Mouse (Mus musculus) gastrocnemius, postnatal 36 days (tissue): ENCODE measurements at regions not wholly inside any gene's neighbourhood (a gene's known extent, or its start where the extent isn't known, plus 50 kb on each side); places are given as distances from the start of the nearest gene placed in this dataset.

Source experiments
- DNase-seq, 2 experiments: peaks; one replicate each; pipeline ENCODE4 v3.0.0; 2022
- intact Hi-C: fragments of 180-260 bp; cut with DNase I; formaldehyde crosslinking; loops from one replicate; pipeline ENCODE4 v1.15.1; 2025

DNA sequence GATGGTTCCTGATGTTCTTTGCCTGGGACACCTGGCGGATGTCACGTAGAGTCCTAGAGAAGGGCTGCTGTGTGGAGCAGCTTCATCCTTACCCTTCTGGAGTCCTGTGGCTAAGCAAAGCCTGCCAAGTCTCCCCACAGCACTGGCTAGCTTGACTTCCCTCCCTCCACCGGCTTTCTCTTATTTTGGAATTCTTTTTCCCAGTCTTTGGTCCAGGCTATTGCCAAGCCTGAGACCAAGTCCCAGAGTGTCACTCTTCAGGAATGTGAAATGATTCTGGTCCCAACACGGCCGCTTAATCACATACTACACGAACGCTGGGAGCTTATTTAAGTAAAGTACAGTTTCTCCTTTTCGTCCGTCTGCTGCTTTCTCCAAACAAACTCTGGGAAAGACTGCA is 146.4 kb downstream of the Fndc1 start:
- peak in 1 of 2 experiments; percentile 23 for DNase-seq
- intact Hi-C loops = no loop called here

GRCm38 (mm10) chr17:7679786-7680185 is 147.3 kb downstream of the Fndc1 start:
- no peak for DNase-seq
- intact Hi-C loops = no loop called here

GRCm38 (mm10) chr17:7678898-7679297 is 148.2 kb downstream of the Fndc1 start:
- intact Hi-C loops = no loop called here
- DNase-seq = no peak

DNA sequence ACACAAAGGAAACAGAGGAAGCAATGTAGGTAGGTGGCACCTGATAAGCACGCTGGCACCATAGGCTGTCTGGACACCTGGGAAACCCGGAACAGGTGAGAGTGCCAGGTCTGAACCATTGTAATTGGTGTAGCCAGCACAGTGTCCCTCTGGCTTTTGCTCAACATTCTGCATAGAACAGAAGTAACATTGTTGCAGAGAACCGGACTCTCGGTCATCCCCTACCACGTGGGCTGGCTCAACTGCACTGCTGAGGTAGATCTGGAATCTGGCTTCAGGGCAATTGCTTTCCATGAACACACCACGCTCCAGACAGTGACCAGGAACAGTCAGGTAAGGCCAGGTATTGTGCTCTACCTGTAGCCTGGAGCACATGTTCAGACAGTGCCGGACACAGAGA is 149.3 kb downstream of the Fndc1 start:
- no peak for DNase-seq
- intact Hi-C loops = no loop called here

DNA sequence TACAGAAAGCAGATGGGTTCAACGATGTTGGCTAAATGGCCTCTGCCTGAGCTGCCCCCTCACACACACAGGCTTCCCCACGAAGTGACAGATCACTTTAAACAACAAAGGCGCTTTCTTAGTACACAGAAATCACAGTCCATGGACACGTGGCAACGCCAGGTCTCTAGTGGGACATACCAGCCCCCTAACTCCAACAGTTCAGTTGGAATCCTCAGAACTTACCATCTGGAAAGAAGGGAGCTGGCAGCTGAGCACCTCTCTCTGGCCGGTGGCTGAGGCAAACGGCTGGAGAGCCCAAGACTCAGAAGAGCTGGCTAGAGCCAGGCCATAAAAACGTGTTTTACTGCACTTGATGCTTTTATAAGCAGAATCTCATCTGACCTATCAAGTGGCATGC is 149.8 kb downstream of the Fndc1 start:
- DNase-seq = no peak
- intact Hi-C loops = no loop called here

GRCm38 (mm10) chr17:7676776-7677175 is 150.3 kb downstream of the Fndc1 start:
- intact Hi-C loops = no loop called here
- no peak for DNase-seq

DNA sequence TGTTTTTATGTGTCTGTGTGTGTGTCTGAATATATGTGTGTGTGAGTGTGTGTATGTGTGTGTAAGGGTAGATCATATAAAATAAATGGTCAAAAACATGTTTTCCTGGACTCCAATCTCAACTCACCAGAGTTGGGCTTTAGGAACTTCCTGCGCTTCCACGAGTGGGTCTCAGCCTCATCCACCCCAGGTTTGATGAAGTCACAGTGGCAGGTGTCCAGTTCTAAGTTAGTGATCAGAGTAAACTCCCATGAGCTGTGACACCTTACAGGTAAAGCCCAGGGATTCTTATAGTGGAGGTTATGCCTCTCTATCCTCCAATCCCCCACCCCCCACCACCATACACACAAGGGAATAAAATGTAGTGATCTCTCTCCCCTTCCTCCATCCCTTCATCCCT is 152.6 kb downstream of the Fndc1 start:
- intact Hi-C loops = no loop called here
- DNase-seq = no peak

GRCm38 (mm10) chr17:7667826-7668225 is 159.3 kb downstream of the Fndc1 start:
- intact Hi-C loops = no loop called here
- DNase-seq = no peak

GRCm38 (mm10) chr17:7666781-7667398 is 160.2 kb downstream of the Fndc1 start:
- DNase-seq = no peak
- intact Hi-C loops = no loop called here

DNA sequence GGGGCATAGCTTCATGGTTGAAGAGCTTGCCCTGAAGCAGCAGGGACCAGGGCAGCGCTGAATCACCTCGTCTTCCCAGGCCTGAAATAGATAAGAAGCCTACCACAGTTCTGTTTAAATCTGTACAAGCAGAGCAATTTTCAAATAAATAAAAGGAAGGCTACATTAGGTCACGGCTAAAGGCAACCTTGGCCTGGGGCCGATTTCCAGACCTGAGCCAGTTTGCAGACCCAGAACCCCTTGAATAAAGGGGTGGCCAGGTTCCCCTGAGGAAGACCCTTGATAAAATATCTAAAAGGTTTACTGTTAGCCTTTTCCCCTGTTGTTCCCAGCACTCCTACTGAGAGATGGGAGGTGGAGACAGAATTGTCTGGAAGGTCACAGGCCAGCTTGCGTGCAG is 160.9 kb downstream of the Fndc1 start:
- intact Hi-C loops = no loop called here
- no peak for DNase-seq

- DNase-seq = no peak
- intact Hi-C loops = no loop called here
Observed at GRCm38 (mm10) chr17:7665686-7666085, 161.4 kb downstream of the Fndc1 start.

- intact Hi-C loops = no loop called here
- peak; percentile 45 to 59 for DNase-seq
Observed at GRCm38 (mm10) chr17:7663896-7664880, 162.9 kb downstream of the Fndc1 start.

GRCm38 (mm10) chr17:7656503-7656902 is 170.6 kb downstream of the Fndc1 start:
- intact Hi-C loops = no loop called here
- DNase-seq = no peak

GRCm38 (mm10) chr17:7655966-7656365 is 171.1 kb downstream of the Fndc1 start:
- intact Hi-C loops = no loop called here
- DNase-seq = no peak

DNA sequence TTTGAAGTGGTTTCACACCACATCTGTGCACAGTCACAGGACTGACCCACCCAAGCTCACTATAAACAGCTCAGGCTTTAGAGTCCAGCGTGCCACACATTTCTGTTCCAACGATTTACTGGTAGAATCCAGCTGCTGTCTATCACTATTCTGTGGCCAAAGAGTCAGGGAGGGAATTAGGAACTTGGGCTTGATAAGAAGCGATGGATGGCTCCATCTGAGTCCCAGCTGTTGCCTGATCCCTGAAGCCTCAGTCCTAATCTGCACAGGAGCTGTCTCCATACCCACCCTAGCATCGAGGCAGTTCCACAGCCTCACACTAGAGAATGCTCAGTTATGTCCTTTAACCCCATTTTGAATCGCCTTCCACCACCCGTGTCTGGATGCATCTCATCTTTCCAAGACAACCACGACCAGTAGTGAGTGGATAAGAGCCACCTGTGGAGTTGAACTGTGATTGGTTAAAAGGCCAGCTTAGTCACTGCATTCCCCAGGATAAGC is 173.0 kb downstream of the Fndc1 start:
- no peak for DNase-seq
- intact Hi-C loops = no loop called here

- DNase-seq = no peak
- intact Hi-C loops = no loop called here
Observed at GRCm38 (mm10) chr17:7652037-7652436, 175.1 kb downstream of the Fndc1 start.

DNA sequence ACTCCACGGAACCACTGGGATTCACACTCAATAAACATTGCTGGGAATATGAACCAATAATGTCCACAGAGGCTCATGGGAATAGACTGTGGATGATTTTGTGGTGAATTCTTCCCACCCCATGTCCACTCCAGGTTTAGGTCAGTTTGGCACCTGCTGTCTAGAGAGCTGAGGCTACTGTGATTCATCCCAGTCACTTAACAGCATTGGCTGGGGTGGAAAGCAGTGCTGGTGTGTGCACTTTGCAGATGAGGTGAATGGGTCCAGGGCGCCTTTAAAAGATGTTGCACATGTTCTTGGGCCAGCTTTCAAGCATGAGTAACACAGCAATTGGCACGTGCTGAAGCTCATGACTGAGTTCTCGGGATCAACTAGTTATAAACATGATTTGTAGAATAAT is 176.7 kb downstream of the Fndc1 start:
- intact Hi-C loops = no loop called here

GRCm38 (mm10) chr17:7644857-7645481 is 182.1 kb downstream of the Fndc1 start:
- intact Hi-C loops = no loop called here
- DNase-seq = no peak

More for the DNA sequence above, 176.7 kb downstream of the Fndc1 start:
- peak in 1 of 2 experiments; percentile 20 for DNase-seq

GRCm38 (mm10) chr17:7643640-7644039 is 183.5 kb downstream of the Fndc1 start:
- intact Hi-C loops = no loop called here
- DNase-seq = no peak

- no peak for DNase-seq
Observed at GRCm38 (mm10) chr17:7642442-7642887, 184.6 kb downstream of the Fndc1 start.

DNA sequence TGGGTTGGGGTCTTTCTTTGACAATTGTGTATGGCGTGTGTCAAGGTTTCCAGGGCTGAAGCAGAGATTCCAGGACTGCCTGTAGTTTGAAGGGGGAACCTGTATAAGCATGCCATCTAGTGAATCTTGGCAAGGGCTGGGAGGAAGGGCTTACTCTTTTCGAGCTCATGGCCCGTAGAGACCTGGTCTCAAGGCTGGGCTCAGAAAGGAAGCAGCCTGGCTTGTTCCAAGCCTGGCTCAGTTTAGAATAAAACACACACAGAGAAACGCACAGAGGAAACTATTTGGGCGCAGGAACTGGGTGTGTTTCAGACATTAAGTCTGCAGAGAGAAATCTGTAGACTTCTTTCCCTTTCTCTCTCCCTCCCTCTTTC is 192.8 kb downstream of the Fndc1 start:
- intact Hi-C loops = no loop called here
- peak in 1 of 2 experiments; percentile 27 for DNase-seq

More at GRCm38 (mm10) chr17:7642442-7642887, 184.6 kb downstream of the Fndc1 start:
- intact Hi-C loops = no loop called here
